Comparison of ENCODE assay signal across 28 mouse cellular contexts in the genomic region with DNA sequence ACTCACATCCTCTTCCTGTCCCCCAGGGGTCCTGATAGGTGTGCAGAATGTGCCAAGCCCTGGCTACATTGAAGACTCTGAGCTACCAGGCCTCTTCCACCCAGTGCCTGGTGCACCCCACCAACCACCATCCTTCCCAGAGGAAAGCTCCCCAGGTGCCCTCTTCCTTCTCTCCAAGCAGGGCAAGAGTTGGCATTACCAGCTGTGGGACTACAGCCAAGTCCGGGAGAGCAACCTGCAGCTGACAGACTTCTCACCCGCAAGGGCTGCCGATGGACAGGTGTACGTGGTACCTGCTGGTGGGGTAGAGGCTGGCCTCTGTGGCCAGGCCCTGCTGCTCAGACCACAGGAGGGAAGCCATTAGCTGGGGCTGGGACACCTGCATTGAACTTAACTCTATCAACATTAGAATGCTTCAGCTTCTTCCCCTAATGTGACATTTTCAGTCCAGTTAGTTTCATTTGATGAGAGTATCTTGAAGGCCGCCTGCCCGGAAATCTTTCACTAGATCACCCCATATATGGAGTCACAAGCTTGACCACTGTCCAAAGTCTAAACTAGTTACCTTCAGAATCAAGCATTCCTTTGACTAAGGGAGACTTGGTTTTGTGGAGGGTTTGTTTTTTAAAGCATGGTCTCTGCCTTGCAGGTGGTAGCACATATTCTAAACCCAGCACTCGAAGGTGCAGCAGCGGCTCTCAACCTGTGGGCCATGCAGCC. TPM values are rescaled to one million over a fixed set of nuclear protein-coding genes. Genes with fewer than 3 reads are reported as not detected.
A peak's percentile ranks its signal among the peaks of the same experiment; 100 is the strongest.
DNase-seq lines count a peak whose midpoint lies in the region; ATAC-seq lines count a peak whose summit lies in the region.
"Had no signal": no experiment of that assay in that cellular context is flagged by ENCODE, and none has a peak within 500 bp of the region (broad histone marks: within the 10 kb centered on the region; RNA-seq: fewer than 3 reads in every experiment).

No protein-coding gene starts in this region.

- H3K4me3 ChIP-seq in midbrain, embryonic 11.5 days (ENCODE audit: low read depth, low read length), result no peak overlapping the region
- no peak overlapping the region for H3K4me3 ChIP-seq in midbrain, embryonic 10.5 days
- H3K4me3 ChIP-seq: embryonic facial prominence, embryonic 12.5 days; hindbrain, embryonic 13.5 days; limb, embryonic 15.5 days; liver, embryonic 15.5 days; myocyte; neural tube, embryonic 13.5 days had no signal

- H3K4me2 ChIP-seq in midbrain, embryonic 11.5 days, result no peak overlapping the region
- H3K4me2 ChIP-seq: embryonic facial prominence, embryonic 12.5 days; hindbrain, embryonic 13.5 days; limb, embryonic 15.5 days; liver, embryonic 15.5 days; neural tube, embryonic 13.5 days had no signal

- peaks cover 15% of the 10 kb centered on the region for H3K36me3 ChIP-seq in midbrain, embryonic 11.5 days (ENCODE audit: control insufficient read depth, insufficient read depth, low read length)
- H3K36me3 ChIP-seq in midbrain, embryonic 10.5 days, result peaks cover 77% of the 10 kb centered on the region

- no peaks in the 10 kb centered on the region for H3K9me3 ChIP-seq in midbrain, embryonic 11.5 days (ENCODE audit: control insufficient read depth, low read length)
- no peaks in the 10 kb centered on the region for H3K9me3 ChIP-seq in midbrain, embryonic 10.5 days (replicated peaks)
- H3K9me3 ChIP-seq: embryonic facial prominence, embryonic 12.5 days; hindbrain, embryonic 13.5 days; limb, embryonic 15.5 days; liver, embryonic 15.5 days; neural tube, embryonic 13.5 days had no signal

- ATAC-seq in midbrain, embryonic 11.5 days (ENCODE audit: low FRiP score), result no peak
- ATAC-seq: midbrain, embryonic 16.5 days had no signal

- no peak overlapping the region for H3K27ac ChIP-seq in midbrain, embryonic 11.5 days (ENCODE audit: low read depth, low read length)
- H3K27ac ChIP-seq in midbrain, embryonic 10.5 days (replicated peaks), result no peak overlapping the region
- H3K27ac ChIP-seq: embryonic facial prominence, embryonic 12.5 days; hindbrain, embryonic 13.5 days; limb, embryonic 15.5 days; liver, embryonic 15.5 days; neural tube, embryonic 13.5 days had no signal

- WGBS in midbrain, embryonic 11.5 days, result 95% methylated on average over 8 of the region's 8 CpGs
- WGBS in midbrain, embryonic 10.5 days, result 98% methylated on average over 8 of the region's 8 CpGs

- peak; percentile 39 for DNase-seq in kidney, adult 18-20 months
- DNase-seq in kidney, postnatal 4 days, result no peak
- peak; percentile 28 for DNase-seq in midbrain, embryonic 11.5 days (ENCODE audit: low spot score, missing footprints)
- no peak for DNase-seq in midbrain, embryonic 10.5 days (ENCODE audit: low spot score)
- peak; percentile 65 for DNase-seq in cerebellum, adult 9-11 months
- peak; percentile 52 to 54 for DNase-seq in cerebellum, postnatal 36 days
- DNase-seq in adrenal gland, postnatal 36 days, result no peak
- DNase-seq: adrenal gland, adult 2 months; gastrocnemius, postnatal 36 days; left cerebral cortex, postnatal 4 days; lung, postnatal 4 days; thymus, adult 2 months had no signal

- H3K9ac ChIP-seq in midbrain, embryonic 11.5 days (ENCODE audit: low read length), result no peak overlapping the region
- H3K9ac ChIP-seq: embryonic facial prominence, embryonic 12.5 days; hindbrain, embryonic 13.5 days; limb, embryonic 15.5 days; liver, embryonic 15.5 days; neural tube, embryonic 13.5 days had no signal

- H3K27me3 ChIP-seq in midbrain, embryonic 11.5 days (ENCODE audit: control insufficient read depth, insufficient read depth, low read length), result no peaks in the 10 kb centered on the region
- H3K27me3 ChIP-seq in midbrain, embryonic 10.5 days (ENCODE audit: low read depth, poor library complexity, severe bottlenecking), result no peaks in the 10 kb centered on the region
- H3K27me3 ChIP-seq: embryonic facial prominence, embryonic 12.5 days; hindbrain, embryonic 13.5 days; limb, embryonic 15.5 days; liver, embryonic 15.5 days; neural tube, embryonic 13.5 days had no signal

- no peaks in the 10 kb centered on the region for H3K4me1 ChIP-seq in midbrain, embryonic 11.5 days (ENCODE audit: control insufficient read depth, insufficient read depth, low read length)
- H3K4me1 ChIP-seq in midbrain, embryonic 10.5 days, result no peaks in the 10 kb centered on the region
- H3K4me1 ChIP-seq: embryonic facial prominence, embryonic 12.5 days; hindbrain, embryonic 13.5 days; limb, embryonic 15.5 days; liver, embryonic 15.5 days; neural tube, embryonic 13.5 days had no signal

RNA-seq across cellular contexts. Expression of a gene that starts 7.8 kb away (rescaled TPM):
- 339 and 364 TPM in 2 replicates for polyA plus RNA-seq in midbrain, embryonic 11.5 days (2014; fragmentation: Nextera tagmentation; extraction: Ambion mirVana)
- polyA plus RNA-seq in midbrain, embryonic 10.5 days (2016; fragmentation: Nextera tagmentation; extraction: Ambion mirVana), result 399 and 409 TPM in 2 replicates
- total RNA-seq in adrenal gland, postnatal 36 days (2021), result 10 to 100 TPM; 78.6 to 84.2 TPM

RNA-seq across cellular contexts. Expression of a gene that starts 8.3 kb away (rescaled TPM):
- 4.0 and 4.1 TPM in 2 replicates for polyA plus RNA-seq in midbrain, embryonic 11.5 days (2014; fragmentation: Nextera tagmentation; extraction: Ambion mirVana)
- 3.5 and 4.2 TPM in 2 replicates for polyA plus RNA-seq in midbrain, embryonic 10.5 days (2016; fragmentation: Nextera tagmentation; extraction: Ambion mirVana)
- total RNA-seq in adrenal gland, postnatal 36 days (2021), result 10 to 100 TPM; 21.0 to 25.0 TPM

RNA-seq across cellular contexts. Expression of a gene that starts 22.9 kb away (rescaled TPM):
- 0.93 and 1.4 TPM in 2 replicates for polyA plus RNA-seq in midbrain, embryonic 11.5 days (2014; fragmentation: Nextera tagmentation; extraction: Ambion mirVana)
- polyA plus RNA-seq in midbrain, embryonic 10.5 days (2016; fragmentation: Nextera tagmentation; extraction: Ambion mirVana), result 2.1 and 2.2 TPM in 2 replicates
- total RNA-seq in adrenal gland, postnatal 36 days (2021), result under 1 TPM; 0.50 to 0.56 TPM
- total RNA-seq: adrenal gland, adult 2 months; heart, postnatal 25 days; megakaryocyte-erythroid progenitor cell, adult 5-6 weeks had no signal
- polyA plus RNA-seq: adrenal gland, adult 2 months had no signal

RNA-seq across cellular contexts. Expression of a gene that starts 23.0 kb away (rescaled TPM):
- not detected in 2 replicates for polyA plus RNA-seq in midbrain, embryonic 11.5 days (2014; fragmentation: Nextera tagmentation; extraction: Ambion mirVana)
- not detected in 2 replicates for polyA plus RNA-seq in midbrain, embryonic 10.5 days (2016; fragmentation: Nextera tagmentation; extraction: Ambion mirVana)
- total RNA-seq in adrenal gland, postnatal 36 days (2021), result not detected
- total RNA-seq: adrenal gland, adult 2 months; gastrocnemius, postnatal 36 days; heart, adult 8-10 months; heart, postnatal 25 days; layer of hippocampus, adult 18-20 months; layer of hippocampus, postnatal 14 days; left cerebral cortex, adult 8-10 months; left cerebral cortex, postnatal 4 days; megakaryocyte-erythroid progenitor cell, adult 5-6 weeks; MEL had no signal
- polyA plus RNA-seq: heart, embryonic 14.5 days; liver, embryonic 15.5 days; myocyte; spleen, adult 2 months; thymus, adult 2 months had no signal

RNA-seq across cellular contexts. Expression of a gene that starts 24.6 kb away (rescaled TPM):
- polyA plus RNA-seq in midbrain, embryonic 11.5 days (2014; fragmentation: Nextera tagmentation; extraction: Ambion mirVana), result 5.0 and 6.6 TPM in 2 replicates
- polyA plus RNA-seq in midbrain, embryonic 10.5 days (2016; fragmentation: Nextera tagmentation; extraction: Ambion mirVana), result 5.3 and 5.9 TPM in 2 replicates
- 10 to 100 TPM; 14.0 to 14.6 TPM for total RNA-seq in adrenal gland, postnatal 36 days (2021)

Comparison
In these comparisons a context has a peak if more than half of its experiments do, and no peak if none do; other contexts are left out.
1. DNase-seq: peak in kidney, adult 18-20 months (single experiment), midbrain, embryonic 11.5 days (single experiment), cerebellum, adult 9-11 months (single experiment) and cerebellum, postnatal 36 days (2 of 2); none in kidney, postnatal 4 days (0 of 2), midbrain, embryonic 10.5 days (single experiment) and adrenal gland, postnatal 36 days (0 of 2).